Mouse (Mus musculus) left cerebral cortex, adult 9 months (tissue): ENCODE measurements around the gene Nbea.

Experiments used
- DNase-seq, 2 experiments: peaks; one replicate each; pipeline ENCODE4 v3.0.0; 2022; ENCODE audit warnings: low spot score in 2 of 2

The Nbea gene

GRCm38 (mm10) chr3:55598681-55599080, 584.8 kb downstream of the Nbea start:
- DNase-seq, result no peak

DNA sequence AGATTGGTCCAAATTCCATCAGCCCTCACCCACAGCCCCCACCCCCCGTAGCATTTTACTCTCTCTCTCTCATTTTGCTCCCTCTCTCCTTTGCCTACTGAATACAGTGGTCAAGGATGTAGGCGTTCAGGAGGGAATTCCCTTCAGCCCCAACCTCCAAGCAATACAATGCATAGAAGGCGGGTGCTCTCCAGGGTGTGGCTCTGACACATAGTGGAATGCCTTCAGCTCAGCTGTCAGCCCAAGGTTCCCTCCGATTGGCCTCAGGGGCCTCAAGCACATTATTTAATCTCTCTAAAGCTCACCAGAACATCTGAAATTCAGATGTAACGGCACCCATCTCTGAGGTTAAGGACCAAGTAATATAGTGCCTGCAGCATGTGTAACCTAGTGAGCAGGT, 590.2 kb downstream of the Nbea start:
- no peak for DNase-seq

DNA sequence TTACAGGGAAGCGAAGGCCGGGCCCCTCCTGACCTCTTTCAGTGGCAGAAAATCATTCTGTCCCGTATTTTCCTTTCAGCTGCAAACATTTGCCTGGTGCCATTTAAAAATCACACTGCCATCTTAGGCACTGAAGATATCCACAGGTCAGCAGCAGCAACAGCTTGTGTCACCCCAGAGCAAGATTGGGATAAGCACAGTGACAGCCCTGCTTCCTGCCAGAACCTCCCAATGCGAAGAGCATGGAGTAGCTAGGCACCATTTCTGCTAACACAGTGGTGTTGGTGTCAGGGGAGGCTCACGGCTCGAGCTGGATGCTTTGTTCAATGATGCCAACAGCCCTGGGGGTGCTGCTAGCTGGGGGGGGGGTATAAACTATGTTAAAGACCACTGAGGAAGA, 592.8 kb downstream of the Nbea start:
- no peak for DNase-seq

DNA sequence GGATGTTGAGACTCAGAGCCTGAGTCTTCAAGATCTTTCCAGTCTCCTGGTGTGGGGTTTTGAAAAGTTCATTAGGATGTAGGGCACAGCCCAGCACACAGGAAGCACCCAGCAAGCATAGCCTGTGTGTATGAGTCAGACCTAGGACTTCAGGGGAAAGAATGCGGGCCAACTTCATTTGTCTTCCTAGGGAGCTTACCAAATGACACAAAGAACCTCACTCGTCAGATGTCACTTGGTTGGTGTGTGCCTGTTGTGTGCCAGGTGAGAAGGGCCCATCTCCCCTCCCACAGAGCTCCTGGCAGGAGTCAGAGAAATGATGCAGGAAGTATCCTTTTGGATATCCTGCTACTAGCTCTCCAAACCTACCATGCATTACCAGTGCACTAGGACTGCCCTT, 593.2 kb downstream of the Nbea start:
- DNase-seq, result no peak

- DNase-seq, result no peak
These were observed 594.0 kb downstream of the Nbea start for GRCm38 (mm10) chr3:55589402-55589944.

- DNase-seq, result no peak
These were observed 595.2 kb downstream of the Nbea start for GRCm38 (mm10) chr3:55587972-55588946.

GRCm38 (mm10) chr3:55587434-55587971, 596.0 kb downstream of the Nbea start:
- DNase-seq, result no peak
